Mouse (Mus musculus): ENCODE data around the gene Gm49337.

The Gm49337 gene

GRCm38 (mm10) chr4:116173072-116173471, at the start of gene Gm49337, which contains the start of gene 1700042G07Rik:
Gm49337 (plus strand) TSS chr4:116173384.
1700042G07Rik (plus strand) TSS chr4:116173372.
- in situ Hi-C loops (cut with MboI, MseI), result no loop called here

GRCm38 (mm10) chr4:116123602-116124519, 49.3 kb upstream of the Gm49337 start, which contains the start of the genes Rad54l and Pomgnt1:
Rad54l (minus strand) TSS chr4:116123690.
Pomgnt1 (plus strand) TSS chr4:116123840.
- in situ Hi-C loops (cut with MboI, MseI), result no loop called here

GRCm38 (mm10) chr4:116125803-116126386, 47.3 kb upstream of the Gm49337 start:
- in situ Hi-C loops (cut with MboI, MseI), result no loop called here

- in situ Hi-C loops (cut with MboI, MseI), result no loop called here
Measured at GRCm38 (mm10) chr4:116127956-116128355, 45.2 kb upstream of the Gm49337 start.

GRCm38 (mm10) chr4:116133126-116133525, 40.1 kb upstream of the Gm49337 start:
- in situ Hi-C loops (cut with MboI, MseI), result no loop called here

GRCm38 (mm10) chr4:116134990-116135389, 38.2 kb upstream of the Gm49337 start:
- in situ Hi-C loops (cut with MboI, MseI), result no loop called here

GRCm38 (mm10) chr4:116137421-116137996, 35.7 kb upstream of the Gm49337 start:
- in situ Hi-C loops (cut with MboI, MseI), result no loop called here

GRCm38 (mm10) chr4:116140801-116141574, 32.2 kb upstream of the Gm49337 start:
- in situ Hi-C loops (cut with MboI, MseI), result no loop called here

GRCm38 (mm10) chr4:116141736-116142135, 31.4 kb upstream of the Gm49337 start:
- in situ Hi-C loops (cut with MboI, MseI), result no loop called here

- in situ Hi-C loops (cut with MboI, MseI), result no loop called here
Measured at GRCm38 (mm10) chr4:116142269-116142668, 30.9 kb upstream of the Gm49337 start.

GRCm38 (mm10) chr4:116143317-116143811, 29.8 kb upstream of the Gm49337 start:
- in situ Hi-C loops (cut with MboI, MseI), result no loop called here

- in situ Hi-C loops (cut with MboI, MseI), result no loop called here
Measured at GRCm38 (mm10) chr4:116143891-116144717, 29.1 kb upstream of the Gm49337 start.

- in situ Hi-C loops (cut with MboI, MseI), result no loop called here
Measured at GRCm38 (mm10) chr4:116149812-116150155, 23.4 kb upstream of the Gm49337 start.

GRCm38 (mm10) chr4:116150156-116150861, 22.9 kb upstream of the Gm49337 start:
- in situ Hi-C loops (cut with MboI, MseI), result no loop called here

GRCm38 (mm10) chr4:116150862-116151221, 22.3 kb upstream of the Gm49337 start:
- in situ Hi-C loops (cut with MboI, MseI), result no loop called here

- in situ Hi-C loops (cut with MboI, MseI), result no loop called here
Measured at GRCm38 (mm10) chr4:116151238-116151637, 21.9 kb upstream of the Gm49337 start, which contains the start of gene Lurap1. Lurap1 (minus strand) TSS chr4:116151338.

- in situ Hi-C loops (cut with MboI, MseI), result no loop called here
Measured at GRCm38 (mm10) chr4:116152702-116153101, 20.5 kb upstream of the Gm49337 start.

- in situ Hi-C loops (cut with MboI, MseI), result no loop called here
Measured at GRCm38 (mm10) chr4:116157882-116158281, 15.3 kb upstream of the Gm49337 start.

- in situ Hi-C loops (cut with MboI, MseI), result no loop called here
Measured at GRCm38 (mm10) chr4:116159912-116160311, 13.3 kb upstream of the Gm49337 start.

GRCm38 (mm10) chr4:116160769-116161168, 12.4 kb upstream of the Gm49337 start:
- in situ Hi-C loops (cut with MboI, MseI), result no loop called here

Data from T-helper 1 cell (primary cell).